Mouse (Mus musculus): ENCODE data around the gene Sema3b. TPM values are rescaled to one million over a fixed set of nuclear protein-coding genes. Genes with fewer than 3 reads are reported as not detected.

Sema3b gene
- total RNA-seq (2021): 5.1 and 8.4 TPM in 2 replicates
- long read RNA-seq, partial matches to known transcripts: 3 of 6 reads
- long read RNA-seq, other reads (novel, unspliced or antisense): 1 of 6 reads

- no peak for DNase-seq
Observed at GRCm38 (mm10) chr9:107608741-107609432, at the start of gene Sema3b. Sema3b (minus strand) TSS chr9:107609229.

GRCm38 (mm10) chr9:107658096-107658495 lies 49.1 kb upstream of the Sema3b start:
- no peak for DNase-seq

- no peak for DNase-seq
Observed at GRCm38 (mm10) chr9:107657144-107657543, 48.1 kb upstream of the Sema3b start.

GRCm38 (mm10) chr9:107654585-107654984 lies 45.6 kb upstream of the Sema3b start:
- DNase-seq: no peak

- no peak for DNase-seq
Observed at GRCm38 (mm10) chr9:107653474-107653873, 44.4 kb upstream of the Sema3b start.

GRCm38 (mm10) chr9:107650708-107651481 lies 41.9 kb upstream of the Sema3b start:
- DNase-seq: no peak

- DNase-seq: no peak
Observed at GRCm38 (mm10) chr9:107650225-107650624, 41.2 kb upstream of the Sema3b start.

- no peak for DNase-seq
Observed at GRCm38 (mm10) chr9:107648767-107649166, 39.7 kb upstream of the Sema3b start.

- no peak for DNase-seq
Observed at GRCm38 (mm10) chr9:107646975-107647374, 37.9 kb upstream of the Sema3b start.

GRCm38 (mm10) chr9:107645577-107645976 lies 36.5 kb upstream of the Sema3b start:
- peak; percentile 79 for DNase-seq

- no peak for DNase-seq
Observed at GRCm38 (mm10) chr9:107645153-107645510, 36.1 kb upstream of the Sema3b start.

- DNase-seq: peak; percentile 95
Observed at GRCm38 (mm10) chr9:107644495-107645152, 35.6 kb upstream of the Sema3b start.

- DNase-seq: no peak
Observed at GRCm38 (mm10) chr9:107643544-107644214, 34.6 kb upstream of the Sema3b start.

GRCm38 (mm10) chr9:107641666-107642065 lies 32.6 kb upstream of the Sema3b start:
- DNase-seq: no peak

GRCm38 (mm10) chr9:107640257-107640772 lies 31.3 kb upstream of the Sema3b start:
- DNase-seq: no peak

GRCm38 (mm10) chr9:107637070-107637469 lies 28.0 kb upstream of the Sema3b start:
- no peak for DNase-seq

- DNase-seq: peak; percentile 96
Observed at GRCm38 (mm10) chr9:107635279-107636028, 26.4 kb upstream of the Sema3b start, which contains the start of gene Gnai2. Gnai2 (minus strand) TSS chr9:107635367.

GRCm38 (mm10) chr9:107634406-107635278 lies 25.6 kb upstream of the Sema3b start:
- no peak for DNase-seq

GRCm38 (mm10) chr9:107633661-107634405 lies 24.8 kb upstream of the Sema3b start:
- DNase-seq: no peak
